Mouse (Mus musculus) thymus, adult 18-20 months (tissue): ENCODE data around the gene Adcy4.

Experiments used
- DNase-seq, 2 experiments: peaks; one replicate each; pipeline ENCODE4 v3.0.0; 2022; ENCODE audit warnings: mixed read lengths in 2 of 2

The Adcy4 gene

GRCm38 (mm10) chr14:55783958-55784235 is at the start of gene Adcy4:
Gene Adcy4 (minus strand): TSS chr14:55784095.
- no peak for DNase-seq

- no peak for DNase-seq
Measured at GRCm38 (mm10) chr14:55833126-55833525, 49.2 kb upstream of the Adcy4 start.

GRCm38 (mm10) chr14:55830331-55830730 is 46.4 kb upstream of the Adcy4 start:
- DNase-seq, result no peak

GRCm38 (mm10) chr14:55829854-55830253 is 46.0 kb upstream of the Adcy4 start:
- DNase-seq, result no peak

- no peak for DNase-seq
Measured at GRCm38 (mm10) chr14:55828716-55829263, 44.9 kb upstream of the Adcy4 start.

- no peak for DNase-seq
Measured at GRCm38 (mm10) chr14:55826551-55827340, 42.9 kb upstream of the Adcy4 start.

- DNase-seq, result no peak
Measured at GRCm38 (mm10) chr14:55826142-55826541, 42.2 kb upstream of the Adcy4 start.

GRCm38 (mm10) chr14:55825216-55826051 is 41.5 kb upstream of the Adcy4 start:
- no peak for DNase-seq

GRCm38 (mm10) chr14:55824481-55825215 is 40.8 kb upstream of the Adcy4 start:
- no peak for DNase-seq

GRCm38 (mm10) chr14:55824001-55824480 is 40.1 kb upstream of the Adcy4 start:
- DNase-seq, result no peak

- DNase-seq, result no peak
Measured at GRCm38 (mm10) chr14:55822991-55823762, 39.3 kb upstream of the Adcy4 start, which contains the start of gene Nfatc4. Gene Nfatc4 (plus strand): TSS chr14:55823144.

- DNase-seq, result peak in 1 of 2 experiments; percentile 54
Measured at GRCm38 (mm10) chr14:55822435-55822990, 38.6 kb upstream of the Adcy4 start.

- DNase-seq, result no peak
Measured at GRCm38 (mm10) chr14:55820576-55820975, 36.7 kb upstream of the Adcy4 start.

- DNase-seq, result no peak
Measured at GRCm38 (mm10) chr14:55819845-55820405, 36.0 kb upstream of the Adcy4 start.

GRCm38 (mm10) chr14:55815310-55815751 is 31.4 kb upstream of the Adcy4 start:
- no peak for DNase-seq

GRCm38 (mm10) chr14:55814885-55815284 is 31.0 kb upstream of the Adcy4 start:
- DNase-seq, result peak in 1 of 2 experiments; percentile 32

- no peak for DNase-seq
Measured at GRCm38 (mm10) chr14:55795380-55796163, 11.7 kb upstream of the Adcy4 start.

- DNase-seq, result no peak
Measured at GRCm38 (mm10) chr14:55793946-55794345, 10.1 kb upstream of the Adcy4 start.

- DNase-seq, result no peak
Measured at GRCm38 (mm10) chr14:55793461-55793860, 9.6 kb upstream of the Adcy4 start.
